Mouse (Mus musculus): Measurements from ENCODE around the gene Srpk3.
A peak's percentile ranks its signal among the peaks of the same experiment; 100 is the strongest.
"Not testable (repeated sequence)": the region's sequence is repeated elsewhere in the genome, so short reads cannot be mapped to it uniquely, and the experiment has no call there.

Gene Srpk3

DNA sequence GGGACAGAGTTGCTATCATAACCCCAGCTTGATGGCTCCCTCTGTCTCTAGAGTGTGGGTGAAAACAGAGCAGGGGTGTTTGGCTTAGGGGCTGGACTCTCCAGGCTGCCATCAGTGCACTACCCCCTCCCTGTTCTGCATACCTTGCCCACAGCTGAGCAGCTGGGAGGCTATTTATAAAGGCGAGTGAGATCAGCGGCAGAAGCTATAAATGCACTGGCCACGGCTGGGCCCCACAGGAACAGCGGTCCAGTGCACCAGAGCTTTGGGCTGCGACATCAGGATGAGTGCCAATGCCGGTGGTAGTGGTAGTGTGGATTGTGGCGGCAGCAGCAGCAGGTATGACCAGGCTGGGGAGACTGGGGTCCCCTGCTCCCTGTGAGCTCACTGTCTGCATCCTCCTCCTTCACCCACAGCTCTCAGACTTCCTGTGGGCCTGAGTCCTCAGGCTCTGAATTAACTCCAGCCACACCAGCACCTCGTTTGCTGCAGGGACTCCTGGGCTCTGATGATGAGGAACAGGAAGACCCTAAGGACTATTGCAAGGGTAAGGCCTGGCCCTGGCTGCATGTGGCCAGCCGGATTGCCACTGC, at the start of gene Srpk3:
Srpk3 (plus strand) TSS at position 238 of the 593 bp plus-strand sequence.
- DNase-seq, result no peak

DNA sequence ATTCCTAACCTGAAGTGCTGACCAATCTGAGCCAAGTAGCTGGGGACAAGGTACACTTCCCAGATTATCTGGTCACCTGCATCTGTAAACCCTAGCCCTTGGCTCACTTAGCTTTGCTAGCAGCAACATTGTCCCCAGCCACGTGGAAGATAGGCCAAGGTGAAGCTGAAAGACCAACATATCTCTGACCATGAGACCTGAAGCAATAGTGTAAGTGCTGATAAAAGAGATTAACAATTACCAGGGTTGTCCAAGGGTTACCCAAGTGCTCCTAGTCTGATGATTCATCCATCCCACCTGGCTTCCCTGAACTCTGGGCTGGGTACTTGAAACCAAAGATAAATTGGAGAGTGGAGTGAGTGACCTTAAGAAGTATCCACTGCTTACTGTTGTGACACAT, 43.3 kb upstream of the Srpk3 start:
- DNase-seq, result no peak

- no peak for DNase-seq
Observed at GRCm38 (mm10) chrX:73738155-73738554, 36.0 kb upstream of the Srpk3 start.

DNA sequence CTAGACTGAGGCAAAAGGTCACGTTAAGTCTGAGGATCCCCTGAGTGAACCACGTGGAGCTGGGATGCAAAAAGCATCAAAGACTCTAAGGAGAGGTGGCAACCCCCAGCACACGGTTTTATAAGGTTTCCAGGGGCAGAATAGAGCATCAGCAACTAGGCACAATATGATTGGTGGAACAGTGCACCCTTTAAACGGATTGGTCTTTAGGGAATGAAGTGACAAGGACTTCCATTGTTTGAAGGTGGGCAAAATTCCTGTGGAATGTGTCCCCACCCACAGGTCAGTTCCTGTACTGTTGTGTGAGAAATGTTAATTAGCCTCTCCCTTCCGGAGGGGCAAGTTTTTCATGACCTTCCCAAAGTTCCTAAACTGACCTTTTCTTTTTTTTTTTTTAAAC, 35.1 kb upstream of the Srpk3 start:
- no peak for DNase-seq

GRCm38 (mm10) chrX:73739841-73740240, 34.4 kb upstream of the Srpk3 start:
- not testable (repeated sequence) for DNase-seq

DNA sequence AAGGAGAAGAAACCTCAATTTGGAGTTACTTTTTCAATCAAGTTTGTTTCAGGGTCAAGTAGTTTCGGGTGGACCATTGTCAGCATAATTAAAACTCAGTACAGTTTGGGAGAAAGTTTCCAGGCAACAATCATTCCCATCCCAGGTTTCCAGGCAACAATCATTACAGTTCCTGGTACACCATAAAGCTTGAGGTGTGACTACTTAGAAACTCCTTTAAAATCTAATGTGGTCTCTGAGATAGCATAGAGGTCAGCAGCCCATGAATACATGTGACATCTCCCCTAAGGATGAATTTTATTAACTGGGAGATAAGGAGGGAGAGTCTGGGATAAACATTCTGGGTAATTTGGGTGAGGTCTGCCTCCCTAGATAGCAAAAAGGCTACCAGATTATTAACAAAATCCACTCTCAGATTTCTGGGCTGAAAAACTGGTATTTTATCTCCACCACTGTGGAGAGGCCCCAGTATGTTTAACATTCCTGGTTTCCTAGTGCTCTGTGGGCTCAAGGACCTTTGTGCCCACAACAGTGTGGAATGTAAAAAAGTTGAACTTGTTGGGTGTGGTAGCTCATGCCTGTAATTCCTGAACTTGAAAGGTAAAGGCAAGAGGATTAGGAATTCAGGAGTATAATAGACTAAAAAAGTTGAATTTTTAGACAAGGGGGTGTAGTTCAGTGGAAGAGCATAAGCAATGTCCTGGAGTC, 29.3 kb upstream of the Srpk3 start:
- DNase-seq, result no peak

DNA sequence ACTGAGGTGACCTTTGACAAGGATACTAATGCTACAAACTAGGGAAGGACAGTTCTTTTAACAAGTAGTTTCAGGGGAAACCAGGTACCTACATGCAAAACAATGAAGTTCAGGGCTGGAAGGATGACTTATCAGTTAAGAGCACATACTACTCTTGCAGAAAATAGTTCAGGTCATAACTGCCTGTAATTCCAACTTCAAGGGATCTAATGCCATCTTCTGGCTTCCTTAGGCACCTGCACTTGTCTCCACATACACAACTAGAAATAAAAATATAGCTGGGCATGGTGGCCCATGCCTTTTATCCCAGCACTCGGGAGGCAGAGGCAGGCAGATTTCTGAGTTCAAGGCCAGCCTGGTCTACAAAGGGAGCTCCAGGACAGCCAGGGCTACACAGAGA, 25.2 kb upstream of the Srpk3 start:
- no peak for DNase-seq

GRCm38 (mm10) chrX:73756334-73757140, 17.7 kb upstream of the Srpk3 start, which contains the start of gene Plxnb3:
Plxnb3 (plus strand) TSS chrX:73757090.
- no peak for DNase-seq

- DNase-seq, result no peak
Observed at GRCm38 (mm10) chrX:73758611-73759290, 15.5 kb upstream of the Srpk3 start.

DNA sequence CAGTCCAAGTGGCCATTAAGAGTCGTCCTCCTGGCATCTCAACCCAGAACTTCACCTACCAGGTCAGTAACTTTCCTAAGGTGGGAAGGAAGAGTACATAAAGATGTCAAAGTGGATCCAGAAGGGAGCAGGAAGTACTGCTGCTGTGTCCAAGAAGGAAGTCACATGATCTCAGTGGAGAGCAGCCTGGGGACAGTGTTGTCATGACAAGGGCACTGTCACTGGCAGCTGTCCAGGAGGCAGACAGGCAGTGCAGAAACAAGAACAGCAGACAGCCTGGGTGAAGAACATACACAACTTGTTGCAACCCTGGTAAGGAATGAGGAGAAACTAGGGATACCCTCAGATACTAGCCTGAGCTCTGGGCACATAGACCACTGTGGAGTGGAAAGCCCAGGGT, 8.9 kb upstream of the Srpk3 start:
- peak; percentile 22 for DNase-seq

DNA sequence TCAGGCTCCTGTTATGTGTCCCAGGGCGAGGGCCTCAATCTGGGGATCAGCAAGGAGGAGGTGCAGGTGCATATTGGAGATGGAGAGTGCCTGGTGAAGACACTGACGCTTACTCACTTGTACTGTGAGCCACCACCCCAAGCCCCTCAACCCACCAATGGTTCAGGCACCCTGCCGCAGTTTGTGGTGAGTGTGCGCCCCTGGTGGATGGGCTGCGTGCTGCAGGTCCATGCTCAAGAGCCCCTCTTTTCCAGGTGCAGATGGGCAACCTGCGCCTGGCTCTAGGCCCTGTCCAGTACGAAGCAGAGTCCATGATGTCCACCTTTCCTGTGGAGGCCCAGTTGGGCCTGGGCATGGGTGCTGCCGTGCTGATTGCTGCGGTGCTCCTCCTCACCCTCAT, 6.9 kb upstream of the Srpk3 start:
- DNase-seq, result peak; percentile 21

DNA sequence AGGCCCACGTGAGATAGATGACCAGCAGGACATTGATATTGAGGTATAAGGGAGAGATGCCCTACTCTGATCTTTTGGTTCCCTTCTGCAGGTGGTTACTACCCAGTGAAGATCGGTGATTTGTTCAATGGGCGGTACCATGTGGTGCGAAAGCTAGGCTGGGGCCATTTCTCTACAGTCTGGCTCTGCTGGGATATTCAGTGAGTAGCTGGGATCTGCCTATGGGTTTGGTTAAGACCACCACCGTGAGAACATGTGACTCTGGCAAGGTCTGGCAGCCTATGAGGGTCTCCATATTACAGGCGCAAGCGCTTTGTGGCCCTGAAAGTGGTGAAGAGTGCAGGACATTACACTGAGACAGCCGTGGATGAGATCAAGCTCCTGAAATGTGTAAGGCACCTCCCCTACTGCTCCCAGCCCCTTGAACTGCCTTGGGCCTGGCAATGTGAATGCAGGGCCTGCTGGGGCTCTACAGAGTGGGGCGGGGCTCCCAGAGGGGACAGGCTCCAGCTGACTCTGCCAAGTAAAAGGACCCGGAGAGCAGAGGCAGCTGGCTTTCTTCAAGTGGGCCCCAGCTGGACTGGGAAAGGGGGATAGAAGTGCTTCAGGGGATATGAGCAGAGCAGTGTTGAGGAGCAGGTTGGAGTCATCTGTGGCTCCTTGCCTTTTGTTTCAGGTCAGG, 738 bp downstream of the Srpk3 start:
- DNase-seq, result no peak

DNA sequence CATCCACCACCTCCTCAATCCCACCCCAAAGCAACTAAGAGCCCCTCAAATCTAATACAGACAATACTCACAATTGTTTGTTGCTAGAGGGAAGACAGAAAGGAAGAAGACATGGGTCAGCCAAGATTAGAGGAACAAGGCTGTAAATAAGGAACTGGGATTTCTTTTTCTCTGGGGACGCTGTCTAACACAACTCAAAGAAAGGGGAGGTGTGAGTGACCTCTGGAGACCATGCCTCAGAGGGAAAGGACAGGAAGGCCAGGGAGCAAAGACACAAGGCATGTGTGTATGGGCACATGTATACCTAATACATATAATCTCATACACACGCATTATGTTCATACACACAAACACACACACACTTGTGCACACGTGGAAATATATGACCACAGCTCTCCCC, 8.0 kb downstream of the Srpk3 start:
- no peak for DNase-seq

- no peak for DNase-seq
Observed at GRCm38 (mm10) chrX:73785666-73786065, 11.5 kb downstream of the Srpk3 start.

DNA sequence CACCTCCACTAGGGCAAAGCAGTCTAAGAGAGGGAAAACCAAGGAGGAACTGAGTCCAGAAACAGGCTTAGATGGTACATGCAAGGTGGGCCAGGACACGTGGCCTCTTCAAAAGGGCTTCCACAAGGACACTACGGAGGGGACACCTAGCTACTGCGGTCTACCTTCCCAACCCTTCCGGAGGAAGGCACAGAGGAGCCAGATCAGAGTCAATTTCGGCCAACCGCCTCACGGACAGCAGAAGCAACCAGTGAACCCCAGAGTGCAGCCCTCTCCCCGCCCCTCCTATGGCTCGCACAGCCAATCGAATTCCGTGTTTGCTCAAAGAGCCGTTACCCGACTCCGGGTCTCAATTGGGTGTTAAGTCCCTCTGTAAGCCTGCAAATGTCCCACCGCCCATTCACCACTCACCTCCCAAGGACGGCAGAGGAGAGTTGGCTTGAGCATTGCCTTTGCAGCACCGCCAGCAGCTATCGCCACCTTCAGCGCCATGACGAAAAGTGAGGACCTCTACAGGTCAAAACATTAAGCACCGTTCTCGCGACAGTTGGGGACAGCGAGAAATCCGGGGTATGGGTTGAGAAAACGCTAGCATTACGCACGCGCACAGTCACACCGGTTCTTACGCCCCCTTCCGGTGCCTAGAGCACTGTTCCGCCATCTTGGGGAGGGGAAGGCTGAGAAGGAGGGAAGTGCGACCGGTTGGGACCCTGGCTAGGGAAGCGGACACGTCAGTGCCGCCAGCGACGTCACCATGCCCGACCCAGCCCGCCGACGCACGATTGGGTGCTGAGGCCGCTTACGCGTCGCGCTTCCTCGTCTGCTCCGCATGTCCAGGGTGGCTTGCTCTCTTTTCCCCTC, 12.4 kb downstream of the Srpk3 start, which contains the start of the genes Idh3g and Ssr4:
Idh3g (minus strand) TSS at position 534 of the 861 bp plus-strand sequence.
Ssr4 (plus strand) TSS at position 665 of the 861 bp plus-strand sequence.
- peak; percentile 90 for DNase-seq

- no peak for DNase-seq
Observed at GRCm38 (mm10) chrX:73787225-73787558, 13.0 kb downstream of the Srpk3 start.

- no peak for DNase-seq
Observed at GRCm38 (mm10) chrX:73788501-73788900, 14.3 kb downstream of the Srpk3 start.

- DNase-seq, result no peak
Observed at GRCm38 (mm10) chrX:73793039-73793438, 18.8 kb downstream of the Srpk3 start.

DNA sequence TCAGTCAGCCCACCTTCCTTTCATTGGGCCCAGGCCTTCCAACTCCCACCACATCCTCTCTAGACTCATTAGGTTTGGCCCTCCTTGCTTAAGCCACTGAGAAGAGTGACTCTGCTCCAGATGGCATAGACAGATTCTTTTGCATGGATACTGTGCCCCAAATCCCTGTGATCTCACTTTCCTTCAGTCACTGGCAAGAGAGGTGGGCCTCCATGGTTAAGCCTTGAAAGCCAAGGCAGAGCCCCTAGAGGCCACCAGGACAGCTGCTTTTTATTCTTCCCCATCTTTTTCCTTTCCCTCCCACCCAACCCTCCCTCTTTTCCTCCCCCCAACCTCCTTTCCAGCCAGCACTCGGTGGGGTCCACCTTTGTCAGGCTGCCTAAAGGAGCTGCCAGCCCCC, 19.3 kb downstream of the Srpk3 start:
- no peak for DNase-seq

DNA sequence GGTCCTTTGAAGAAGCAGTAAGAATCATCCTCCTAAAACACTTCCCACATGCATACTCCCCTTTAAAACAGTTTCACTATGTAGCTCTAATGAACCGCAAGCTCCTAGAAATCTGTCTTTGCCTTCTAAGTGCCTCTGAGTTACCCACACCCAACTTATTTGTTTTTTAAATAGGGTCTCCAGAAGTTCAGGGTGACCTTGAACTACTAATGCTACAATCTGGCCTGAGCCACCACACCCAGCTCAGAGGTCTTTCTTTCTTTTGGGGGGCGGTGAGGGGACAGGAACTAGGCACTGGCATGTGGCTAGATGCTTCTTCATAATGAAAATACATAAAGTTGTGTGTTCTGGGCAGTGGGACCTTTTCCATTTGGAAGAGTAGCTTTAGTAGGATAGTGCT, 23.3 kb downstream of the Srpk3 start:
- no peak for DNase-seq

DNA sequence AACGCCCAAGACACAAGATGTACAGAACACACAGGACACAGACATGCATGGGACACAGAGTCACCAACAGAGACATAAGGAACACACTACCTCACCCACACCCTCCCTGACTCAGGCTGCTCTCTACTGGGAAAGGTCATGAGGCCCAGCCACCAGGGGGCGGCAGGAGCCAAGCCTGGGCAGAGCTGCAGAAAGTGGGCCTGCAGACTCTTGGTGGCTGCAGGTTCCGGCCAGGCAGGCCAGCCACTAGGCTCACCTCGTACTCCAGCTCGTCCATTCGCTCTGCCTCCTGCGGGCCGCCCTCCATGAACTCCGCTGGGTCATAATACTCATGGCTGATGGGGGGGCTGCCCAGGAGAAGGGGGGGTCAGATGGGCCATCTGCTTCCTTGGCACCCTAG, 24.3 kb downstream of the Srpk3 start:
- DNase-seq, result peak; percentile 70

GRCm38 (mm10) chrX:73805814-73806213, 31.6 kb downstream of the Srpk3 start:
- no peak for DNase-seq

All from liver (tissue).